Mouse (Mus musculus): ENCODE data around the gene Tas2r125. TPM values are rescaled to one million over a fixed set of nuclear protein-coding genes. Genes with fewer than 3 reads are reported as not detected.
"Not testable (repeated sequence)": the region's sequence is repeated elsewhere in the genome, so short reads cannot be mapped to it uniquely, and the experiment has no call there.

Gene Tas2r125
- polyA plus RNA-seq (2012; ENCODE audit: insufficient read depth, insufficient read length, missing spikeins) = not detected in 2 replicates

GRCm38 (mm10) chr6:132909351-132909750, at the start of gene Tas2r125:
Gene Tas2r125, plus strand, starts transcription at chr6:132909651.
- H3K4me1 ChIP-seq (ENCODE audit: control insufficient read depth, insufficient read depth, insufficient read length, low read length) = no peaks in the 10 kb centered on the region
- H3K27ac ChIP-seq (replicated peaks; ENCODE audit: low read depth, low read length) = no peak within 1 kb of the TSS
- no peak within 1 kb of the TSS for H3K4me3 ChIP-seq (ENCODE audit: insufficient read depth, low read depth, low read length)

GRCm38 (mm10) chr6:132867708-132868107, 41.7 kb upstream of the Tas2r125 start, which contains the start of gene Tas2r110:
Gene Tas2r110, plus strand, starts transcription at chr6:132868008.
- Histone ChIP-seq H3K4me1 (ENCODE audit: control insufficient read depth, insufficient read depth, insufficient read length, low read length) (no peaks in the 10 kb centered on the region), H3K27ac (replicated peaks; ENCODE audit: low read depth, low read length) (no peak within 1 kb of the TSS)

GRCm38 (mm10) chr6:132892711-132893110, 16.7 kb upstream of the Tas2r125 start, which contains the start of gene Tas2r113:
Gene Tas2r113, plus strand, starts transcription at chr6:132893011.
- H3K4me1 ChIP-seq (ENCODE audit: control insufficient read depth, insufficient read depth, insufficient read length, low read length) = no peaks in the 10 kb centered on the region
- H3K4me3 ChIP-seq (ENCODE audit: insufficient read depth, low read depth, low read length) = no peak within 1 kb of the TSS
- no peak within 1 kb of the TSS for H3K27ac ChIP-seq (replicated peaks; ENCODE audit: low read depth, low read length)

More at GRCm38 (mm10) chr6:132867708-132868107, 41.7 kb upstream of the Tas2r125 start, which contains the start of gene Tas2r110:
- no peak within 1 kb of the TSS for H3K4me3 ChIP-seq (ENCODE audit: insufficient read depth, low read depth, low read length)

- not testable (repeated sequence) for H3K27ac ChIP-seq (replicated peaks; ENCODE audit: low read depth, low read length); H3K4me1 ChIP-seq (ENCODE audit: control insufficient read depth, insufficient read depth, insufficient read length, low read length); H3K4me3 ChIP-seq (ENCODE audit: insufficient read depth, low read depth, low read length)
Measured at GRCm38 (mm10) chr6:132941376-132941775, 31.9 kb downstream of the Tas2r125 start.

- Histone ChIP-seq H3K4me3 (ENCODE audit: insufficient read depth, low read depth, low read length) (no peak within 1 kb of the TSS), H3K4me1 (ENCODE audit: control insufficient read depth, insufficient read depth, insufficient read length, low read length) (no peaks in the 10 kb centered on the region), H3K27ac (replicated peaks; ENCODE audit: low read depth, low read length) (no peak within 1 kb of the TSS)
Measured at GRCm38 (mm10) chr6:132950802-132951201, 41.4 kb downstream of the Tas2r125 start, which contains the start of gene Tas2r129. Gene Tas2r129, plus strand, starts transcription at chr6:132951102.

- Histone ChIP-seq H3K4me3 (ENCODE audit: insufficient read depth, low read depth, low read length) (no peak within 1 kb of the TSS), H3K4me1 (ENCODE audit: control insufficient read depth, insufficient read depth, insufficient read length, low read length) (no peaks in the 10 kb centered on the region), H3K27ac (replicated peaks; ENCODE audit: low read depth, low read length) (no peak within 1 kb of the TSS)
Measured at GRCm38 (mm10) chr6:132957819-132958218, 48.4 kb downstream of the Tas2r125 start, which contains the start of gene Tas2r131. Gene Tas2r131, minus strand, starts transcription at chr6:132957919.

Other genes starting within 250 kb of the Tas2r125 start
- not detected in 2 replicates for gene Tas2r121, start 208.6 kb upstream of the Tas2r125 start, polyA plus RNA-seq (2012; ENCODE audit: insufficient read depth, insufficient read length, missing spikeins)
- not detected in 2 replicates for gene Tas2r122, start 197.7 kb upstream of the Tas2r125 start, polyA plus RNA-seq (2012; ENCODE audit: insufficient read depth, insufficient read length, missing spikeins)
- not detected in 2 replicates for gene Tas2r115, start 171.6 kb upstream of the Tas2r125 start, polyA plus RNA-seq (2012; ENCODE audit: insufficient read depth, insufficient read length, missing spikeins)
- not detected in 2 replicates for gene Tas2r124, start 154.9 kb upstream of the Tas2r125 start, polyA plus RNA-seq (2012; ENCODE audit: insufficient read depth, insufficient read length, missing spikeins)
- gene Tas2r102, start 147.5 kb upstream of the Tas2r125 start, polyA plus RNA-seq (2012; ENCODE audit: insufficient read depth, insufficient read length, missing spikeins) = not detected in 2 replicates
- not detected in 2 replicates for gene Tas2r136, start 131.5 kb upstream of the Tas2r125 start, polyA plus RNA-seq (2012; ENCODE audit: insufficient read depth, insufficient read length, missing spikeins)
- not detected in 2 replicates for gene Tas2r117, start 106.8 kb upstream of the Tas2r125 start, polyA plus RNA-seq (2012; ENCODE audit: insufficient read depth, insufficient read length, missing spikeins)
- gene Tas2r123, start 62.5 kb upstream of the Tas2r125 start, polyA plus RNA-seq (2012; ENCODE audit: insufficient read depth, insufficient read length, missing spikeins) = not detected in 2 replicates
- gene Tas2r116, start 54.2 kb upstream of the Tas2r125 start, polyA plus RNA-seq (2012; ENCODE audit: insufficient read depth, insufficient read length, missing spikeins) = not detected in 2 replicates
- not detected in 2 replicates for gene Tas2r110, start 41.6 kb upstream of the Tas2r125 start, polyA plus RNA-seq (2012; ENCODE audit: insufficient read depth, insufficient read length, missing spikeins)
- gene Tas2r113, start 16.6 kb upstream of the Tas2r125 start, polyA plus RNA-seq (2012; ENCODE audit: insufficient read depth, insufficient read length, missing spikeins) = not detected in 2 replicates
- not detected in 2 replicates for gene Tas2r129, start 41.5 kb downstream of the Tas2r125 start, polyA plus RNA-seq (2012; ENCODE audit: insufficient read depth, insufficient read length, missing spikeins)
- not detected in 2 replicates for gene Tas2r131, start 48.3 kb downstream of the Tas2r125 start, polyA plus RNA-seq (2012; ENCODE audit: insufficient read depth, insufficient read length, missing spikeins)
- gene Tas2r109, start 71.3 kb downstream of the Tas2r125 start, polyA plus RNA-seq (2012; ENCODE audit: insufficient read depth, insufficient read length, missing spikeins) = not detected in 2 replicates
- not detected in 2 replicates for gene Tas2r103, start 127.5 kb downstream of the Tas2r125 start, polyA plus RNA-seq (2012; ENCODE audit: insufficient read depth, insufficient read length, missing spikeins)
- not detected in 2 replicates for gene Tas2r140, start 146.2 kb downstream of the Tas2r125 start, polyA plus RNA-seq (2012; ENCODE audit: insufficient read depth, insufficient read length, missing spikeins)
- 170 and 207 TPM in 2 replicates for gene Smim10l1, start 195.3 kb downstream of the Tas2r125 start, polyA plus RNA-seq (2012; ENCODE audit: insufficient read depth, insufficient read length, missing spikeins)